Mouse (Mus musculus): ENCODE data around the gene Kdm4b.
A peak's percentile ranks its signal among the peaks of the same experiment; 100 is the strongest.

Gene Kdm4b

GRCm38 (mm10) chr17:56345364-56345763 is 19.5 kb downstream of the Kdm4b start:
- DNase-seq (ENCODE audit: low read depth, low spot score), result no peak

- no peak for DNase-seq (ENCODE audit: low read depth, low spot score)
These were observed 22.3 kb downstream of the Kdm4b start for GRCm38 (mm10) chr17:56348128-56348527.

GRCm38 (mm10) chr17:56348586-56348985 is 22.7 kb downstream of the Kdm4b start:
- DNase-seq (ENCODE audit: low read depth, low spot score), result no peak

GRCm38 (mm10) chr17:56350694-56351093 is 24.8 kb downstream of the Kdm4b start:
- peak; percentile 56 for DNase-seq (ENCODE audit: low read depth, low spot score)

GRCm38 (mm10) chr17:56356921-56357885 is 31.3 kb downstream of the Kdm4b start:
- DNase-seq (ENCODE audit: low read depth, low spot score), result peak; percentile 44

GRCm38 (mm10) chr17:56359183-56359725 is 33.4 kb downstream of the Kdm4b start:
- DNase-seq (ENCODE audit: low read depth, low spot score), result no peak

GRCm38 (mm10) chr17:56359864-56360263 is 34.0 kb downstream of the Kdm4b start:
- no peak for DNase-seq (ENCODE audit: low read depth, low spot score)

GRCm38 (mm10) chr17:56360451-56360850 is 34.6 kb downstream of the Kdm4b start:
- DNase-seq (ENCODE audit: low read depth, low spot score), result no peak

- DNase-seq (ENCODE audit: low read depth, low spot score), result no peak
These were observed 35.7 kb downstream of the Kdm4b start for GRCm38 (mm10) chr17:56361542-56361941.

GRCm38 (mm10) chr17:56365791-56366673 is 40.2 kb downstream of the Kdm4b start:
- DNase-seq (ENCODE audit: low read depth, low spot score), result no peak

GRCm38 (mm10) chr17:56368291-56368790 is 42.5 kb downstream of the Kdm4b start:
- DNase-seq (ENCODE audit: low read depth, low spot score), result no peak

GRCm38 (mm10) chr17:56370090-56370489 is 44.2 kb downstream of the Kdm4b start:
- DNase-seq (ENCODE audit: low read depth, low spot score), result no peak

- DNase-seq (ENCODE audit: low read depth, low spot score), result no peak
These were observed 45.3 kb downstream of the Kdm4b start for GRCm38 (mm10) chr17:56371029-56371660.

- DNase-seq (ENCODE audit: low read depth, low spot score), result no peak
These were observed 46.2 kb downstream of the Kdm4b start for GRCm38 (mm10) chr17:56372109-56372508.

GRCm38 (mm10) chr17:56373136-56374034 is 47.5 kb downstream of the Kdm4b start:
- DNase-seq (ENCODE audit: low read depth, low spot score), result no peak

GRCm38 (mm10) chr17:56374851-56375250 is 49.0 kb downstream of the Kdm4b start:
- no peak for DNase-seq (ENCODE audit: low read depth, low spot score)

- DNase-seq (ENCODE audit: low read depth, low spot score), result no peak
These were observed 53.5 kb downstream of the Kdm4b start for GRCm38 (mm10) chr17:56379281-56379834.

- no peak for DNase-seq (ENCODE audit: low read depth, low spot score)
These were observed 54.4 kb downstream of the Kdm4b start for GRCm38 (mm10) chr17:56380286-56380685.

GRCm38 (mm10) chr17:56381183-56381582 is 55.3 kb downstream of the Kdm4b start:
- DNase-seq (ENCODE audit: low read depth, low spot score), result no peak

GRCm38 (mm10) chr17:56382997-56383396 is 57.1 kb downstream of the Kdm4b start:
- DNase-seq (ENCODE audit: low read depth, low spot score), result no peak
